Mouse (Mus musculus) neutrophil, adult 5-6 weeks (primary cell): ENCODE measurements around the gene Lrrc20. TPM values are rescaled to one million over a fixed set of nuclear protein-coding genes. Genes with fewer than 3 reads are reported as not detected.
"Not testable (repeated sequence)": the region's sequence is repeated elsewhere in the genome, so short reads cannot be mapped to it uniquely, and the experiment has no call there.

Experiments used
- ATAC-seq: fragments of 151-379, 151-347 bp; 2 replicates; pipeline ENCODE4 v1.8.0; 2017; ENCODE audit warnings: mild to moderate bottlenecking, moderate TSS enrichment; ENCODE audit not compliant: insufficient number of reproducible peaks, poor library complexity, low FRiP score, severe bottlenecking; ENCODE audit errors: extremely low read depth
- total RNA-seq: library from RNA; stranded (forward); fragments of 200-1000 nt; gene quantifications from 2 replicates; pipeline ENCODE4 v1.2.3, GENCODE M21; 2017

Gene Lrrc20
- total RNA-seq = 1.5 and 2.9 TPM in 2 replicates

DNA sequence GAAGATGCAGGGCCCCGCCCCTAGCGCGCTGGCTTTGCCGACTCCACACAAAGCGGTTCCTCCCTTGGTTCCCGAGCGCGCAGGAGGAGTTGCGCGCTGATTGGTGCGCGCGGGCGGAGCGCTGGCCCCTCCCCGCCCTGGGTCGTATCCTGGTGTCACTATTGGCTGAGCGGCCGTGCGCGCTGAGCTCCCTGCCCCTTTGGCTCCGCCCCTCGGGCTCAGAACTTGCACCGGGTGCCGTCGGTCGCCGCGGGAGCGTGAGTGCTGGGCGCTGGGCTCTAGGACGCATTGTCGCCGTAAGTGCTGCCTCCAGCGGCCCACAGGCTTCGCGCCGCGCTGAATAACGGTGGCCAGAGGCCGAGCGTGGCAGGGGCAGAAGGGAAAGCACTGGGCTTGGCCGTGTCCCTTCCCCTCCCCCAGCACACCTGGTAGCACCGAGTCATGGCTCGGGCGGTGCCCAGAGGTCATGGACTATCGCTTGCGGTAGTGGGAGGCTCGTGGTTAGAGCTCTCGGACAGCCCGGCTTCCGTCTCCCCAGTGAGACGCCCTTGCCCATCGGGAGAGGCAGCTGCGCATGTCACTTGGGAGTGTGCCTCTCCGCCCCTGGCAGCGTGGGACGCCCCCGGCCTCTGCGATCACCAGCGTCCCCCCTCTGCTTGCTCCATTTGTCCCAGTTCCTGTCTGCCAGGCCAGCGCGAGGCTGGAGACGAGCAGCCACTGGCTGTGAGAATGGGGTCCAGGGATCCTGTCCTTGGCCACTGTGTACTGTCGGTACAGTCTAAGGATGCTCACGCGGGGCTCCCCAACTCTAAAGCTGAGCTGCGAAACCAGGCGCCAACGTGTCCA is at the start of gene Lrrc20:
TSS of gene Lrrc20 (plus strand) at position 208 of the 846 bp plus-strand sequence.
- ATAC-seq = peak; percentile 95

DNA sequence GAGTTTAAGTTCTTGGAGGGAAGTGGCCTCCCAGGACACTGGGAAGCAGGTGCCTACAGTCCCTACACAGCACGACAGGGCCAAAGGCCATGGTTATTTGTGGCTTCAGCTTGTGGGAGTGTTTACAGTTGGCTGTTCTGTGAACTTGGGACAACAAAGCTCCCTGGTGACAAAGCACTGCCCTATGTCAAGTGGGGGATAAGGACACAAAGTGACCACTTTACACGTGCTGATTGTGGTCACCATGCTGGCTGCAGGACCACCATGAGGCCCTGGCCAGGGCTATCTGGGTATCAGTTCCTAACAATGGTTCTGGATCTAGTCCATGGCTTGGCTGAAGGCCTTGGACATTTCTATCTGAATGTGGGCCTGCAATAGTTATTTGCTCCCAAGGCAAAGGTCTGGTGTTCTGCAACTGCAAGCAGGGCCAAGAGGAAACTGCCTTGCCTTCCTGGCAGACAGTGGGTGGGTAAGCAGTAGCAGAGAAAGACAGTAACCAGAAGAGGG is 49.3 kb upstream of the Lrrc20 start:
- no peak for ATAC-seq

DNA sequence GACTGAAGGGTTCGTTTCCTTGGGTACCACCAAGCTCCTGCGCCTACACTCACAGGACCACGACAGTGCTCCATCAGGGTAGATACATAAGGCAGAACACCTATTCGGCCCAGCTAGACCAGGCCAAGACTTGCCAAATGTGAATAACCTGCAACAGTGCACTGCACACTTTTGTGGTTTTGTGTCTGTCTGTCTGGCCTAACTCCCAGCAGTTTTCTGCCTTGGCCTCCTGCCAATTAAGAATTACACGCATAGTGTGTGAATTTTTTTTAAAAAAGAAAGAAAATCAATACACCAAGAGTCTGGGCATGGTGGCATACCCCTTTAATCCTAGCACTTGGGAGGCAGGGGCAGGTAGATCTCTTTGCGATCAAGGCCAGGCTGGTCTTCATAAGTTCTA is 47.6 kb upstream of the Lrrc20 start:
- ATAC-seq = no peak

GRCm38 (mm10) chr10:61428416-61428815 is 47.2 kb upstream of the Lrrc20 start:
- ATAC-seq = no peak

DNA sequence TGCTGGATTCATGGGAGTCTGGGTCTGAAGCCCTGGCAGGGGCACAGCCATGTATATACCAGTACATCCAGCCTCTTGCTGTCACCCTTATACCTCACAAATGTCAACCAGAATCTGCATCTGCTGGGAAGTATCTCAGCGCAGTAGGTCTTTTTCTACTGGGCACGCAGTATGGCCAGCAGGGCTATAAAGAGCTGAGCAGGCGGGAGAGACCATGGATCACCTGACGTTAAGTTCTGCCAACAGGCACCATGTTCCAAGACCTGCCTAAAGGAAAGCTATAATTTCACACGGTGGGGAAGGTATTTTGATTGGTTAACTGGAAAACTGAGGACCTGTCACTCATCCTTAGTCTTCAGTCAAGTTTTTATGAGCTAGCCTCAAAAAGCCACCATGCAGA is 46.6 kb upstream of the Lrrc20 start:
- ATAC-seq = no peak

DNA sequence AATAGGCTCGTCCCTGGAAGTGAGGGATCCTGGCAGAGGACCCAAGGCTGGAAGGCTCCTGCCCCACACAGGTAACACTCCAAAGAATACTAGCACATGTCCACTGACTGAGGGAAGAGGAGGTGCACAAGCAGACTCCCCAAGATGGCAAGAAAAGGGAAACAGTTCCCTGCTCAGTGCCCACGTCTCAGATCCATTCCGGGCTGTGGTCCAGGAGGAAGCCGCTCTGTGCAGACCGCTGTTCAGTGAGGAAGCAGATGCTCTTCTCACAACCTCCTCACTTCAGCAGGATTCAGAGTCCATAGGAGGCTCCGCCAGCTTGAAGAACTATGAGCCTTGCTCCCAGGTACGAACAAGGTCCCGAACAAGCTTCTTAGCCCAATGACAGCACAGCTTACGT is 44.2 kb upstream of the Lrrc20 start:
- no peak for ATAC-seq

DNA sequence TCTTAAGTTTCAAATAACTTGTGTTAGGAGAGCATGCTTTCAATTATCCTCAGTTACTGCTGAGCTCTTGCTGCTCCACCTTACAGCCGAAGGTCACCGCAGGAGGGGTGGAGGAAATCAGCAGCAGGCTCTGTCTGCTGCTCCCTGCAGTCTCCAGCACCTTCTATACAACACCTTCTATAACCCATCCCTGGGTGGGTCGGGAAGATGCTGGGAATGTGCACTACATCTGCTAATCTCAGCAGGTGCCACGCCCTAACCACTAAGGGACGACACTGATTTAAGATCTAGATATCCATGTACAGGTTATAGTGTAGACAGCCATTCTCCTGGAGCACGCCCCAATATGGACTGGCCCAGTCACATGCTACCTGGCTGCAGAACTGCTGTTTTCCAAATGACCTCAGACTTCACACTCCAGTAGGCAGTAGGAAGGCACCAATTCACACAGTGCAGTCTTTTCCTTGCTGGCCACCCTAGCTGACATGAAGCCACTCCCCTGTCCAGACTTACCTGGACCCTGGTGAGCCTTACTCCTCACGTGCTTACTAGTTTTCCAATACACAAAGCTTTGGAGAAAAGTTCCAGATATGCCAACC is 35.3 kb upstream of the Lrrc20 start:
- ATAC-seq = no peak

- no peak for ATAC-seq
Measured at GRCm38 (mm10) chr10:61443456-61443855, 32.1 kb upstream of the Lrrc20 start.

DNA sequence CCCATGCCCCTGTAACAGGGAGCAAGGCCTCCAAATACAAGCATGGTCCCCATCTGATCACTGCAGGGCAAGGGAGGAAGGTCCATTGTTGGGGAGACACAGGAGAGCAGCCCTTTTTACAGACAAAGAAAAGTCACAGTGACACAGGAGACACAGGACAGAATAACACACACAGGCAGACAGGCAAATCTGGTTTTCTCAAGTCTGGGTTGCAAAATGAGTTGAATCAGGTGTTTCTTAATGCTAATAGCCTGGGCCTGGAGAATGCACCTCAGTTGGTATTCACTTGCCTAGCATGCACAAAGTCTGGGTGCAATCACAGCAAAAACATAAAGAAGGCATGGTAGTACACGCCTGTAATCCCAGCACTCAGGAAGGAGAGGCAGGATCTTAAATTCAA is 31.7 kb upstream of the Lrrc20 start:
- ATAC-seq = no peak

DNA sequence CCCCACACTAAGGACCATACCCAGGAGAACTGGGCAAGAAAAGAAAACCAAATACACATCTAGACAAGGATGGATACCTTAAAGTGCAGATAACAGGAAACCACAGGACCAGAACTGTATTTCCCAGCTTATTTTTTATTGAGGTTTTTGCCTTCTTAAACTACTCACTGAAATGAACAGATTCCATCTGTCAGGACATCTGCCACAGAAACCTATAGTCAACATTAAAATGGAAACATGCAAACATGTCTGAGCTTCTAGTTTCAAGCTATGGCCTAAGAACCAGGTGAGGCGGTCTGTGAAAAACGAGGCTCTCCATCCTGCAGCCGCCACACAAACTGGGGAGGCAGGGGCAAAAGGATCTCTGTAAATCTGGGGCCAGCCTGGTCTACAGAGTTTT is 30.6 kb upstream of the Lrrc20 start:
- ATAC-seq = no peak

DNA sequence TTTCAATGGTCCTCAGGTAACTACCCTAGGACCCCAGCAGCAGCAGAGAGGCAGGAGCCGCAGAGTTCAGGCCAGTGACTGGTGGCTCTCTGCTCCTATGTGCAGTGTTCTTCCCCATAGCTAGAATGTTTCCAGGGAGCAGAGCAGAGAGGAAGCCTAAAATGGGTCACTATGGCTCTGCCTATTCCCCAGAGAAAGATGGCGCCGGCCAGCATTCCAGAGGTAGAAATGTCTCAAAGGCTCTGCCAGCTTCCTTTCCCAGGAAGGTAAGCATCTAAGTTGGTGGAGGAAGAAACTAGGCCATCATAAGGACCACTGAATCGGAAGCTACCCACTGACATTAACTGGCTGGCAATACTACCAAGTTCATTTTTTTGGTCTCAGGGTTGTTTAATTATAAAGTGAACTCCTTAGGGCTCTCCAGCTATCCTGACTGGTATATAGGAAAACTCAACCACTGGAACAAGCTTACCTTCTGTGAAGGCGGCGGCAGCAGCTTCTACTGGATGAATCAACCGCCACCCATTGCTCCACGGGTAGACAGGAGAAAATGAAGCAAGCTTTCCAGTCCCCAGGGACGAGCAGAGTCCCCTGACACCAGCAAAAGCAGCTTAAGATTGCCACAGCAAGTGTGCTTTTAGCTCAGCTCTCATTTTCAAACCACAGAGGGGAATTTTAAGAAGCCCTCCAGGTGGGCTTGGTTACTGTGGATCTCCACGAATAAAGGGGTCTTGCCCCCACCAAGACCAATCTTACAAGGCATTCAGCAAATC is 27.8 kb upstream of the Lrrc20 start:
- ATAC-seq = no peak

DNA sequence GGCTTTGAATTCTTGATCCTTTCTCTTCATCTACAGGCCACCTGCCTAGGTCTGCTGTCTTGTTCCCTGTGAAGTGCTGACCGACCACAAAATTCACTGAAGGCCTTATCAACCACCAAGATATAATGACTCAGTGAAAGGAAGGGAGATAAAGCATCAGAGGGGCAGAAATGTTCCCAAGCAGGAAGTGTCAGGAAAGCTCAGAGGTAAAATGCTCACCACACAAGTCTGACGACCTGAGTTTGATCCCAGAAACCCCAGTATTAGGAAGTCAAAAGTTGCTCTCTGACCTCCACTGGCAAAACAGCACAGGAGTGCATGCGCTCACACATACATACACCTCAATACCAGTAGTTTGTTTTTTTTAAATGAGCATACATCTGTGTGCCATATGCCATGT is 26.8 kb upstream of the Lrrc20 start:
- ATAC-seq = no peak

- peak; percentile 30; the same call in 1 of the 2 replicates for ATAC-seq
Measured at GRCm38 (mm10) chr10:61451463-61451930, 24.1 kb upstream of the Lrrc20 start.

GRCm38 (mm10) chr10:61451931-61452617 is 23.5 kb upstream of the Lrrc20 start:
- no peak for ATAC-seq

- ATAC-seq = peak; percentile 98
Measured at GRCm38 (mm10) chr10:61452645-61453044, 23.0 kb upstream of the Lrrc20 start, which contains the start of gene Eif4ebp2. TSS of gene Eif4ebp2 (minus strand) at chr10:61452661.

- ATAC-seq = not testable (repeated sequence)
Measured at GRCm38 (mm10) chr10:61453171-61453570, 22.4 kb upstream of the Lrrc20 start.

GRCm38 (mm10) chr10:61457182-61457581 is 18.4 kb upstream of the Lrrc20 start:
- ATAC-seq = no peak

DNA sequence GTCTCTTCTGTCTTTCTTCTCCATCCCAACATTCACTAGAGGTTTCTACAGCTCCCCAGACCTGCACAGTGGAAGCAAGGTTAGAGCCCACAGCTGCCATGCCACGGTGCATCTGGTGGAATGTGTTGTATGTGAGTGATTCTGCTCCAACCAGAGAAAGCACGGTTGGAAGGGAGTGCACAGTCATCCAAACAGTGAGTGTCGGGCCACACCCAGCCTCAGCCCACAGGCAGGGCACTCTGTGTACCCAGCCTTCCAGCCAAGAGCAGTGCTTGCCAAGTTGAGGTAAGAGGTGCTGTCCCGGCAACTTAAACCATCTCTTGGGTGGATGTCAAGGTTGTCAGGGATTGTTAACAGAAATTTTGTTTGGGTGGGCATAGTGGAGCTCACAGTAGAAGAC is 10.6 kb upstream of the Lrrc20 start:
- ATAC-seq = no peak

DNA sequence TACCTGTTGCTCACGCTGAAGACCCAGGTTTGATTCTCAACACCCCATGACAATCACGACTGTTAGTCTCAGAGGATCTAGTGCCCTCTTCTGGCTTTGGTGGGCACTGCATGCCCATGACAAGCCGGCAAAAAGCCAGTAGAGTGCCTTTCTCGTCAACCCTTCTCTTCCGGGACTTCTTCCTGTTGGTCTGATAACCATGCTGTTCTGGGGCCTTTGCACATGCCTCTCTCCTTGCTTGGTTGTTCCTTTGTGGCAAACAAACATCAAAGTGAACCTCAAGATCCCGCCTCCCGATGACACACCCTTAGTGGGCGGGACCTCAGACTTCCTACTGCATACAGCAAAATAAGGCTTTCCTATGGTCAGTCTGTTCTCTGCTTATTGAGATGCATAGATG is 9.4 kb upstream of the Lrrc20 start:
- 0 out of 2 replicates have a peak, but pooled peaks have one; percentile 17 for ATAC-seq
